Comparison of ENCODE assay signal across 9 mouse cellular contexts in genomic region chr4:47235312-47235711, GRCm38 (mm10). TPM values are rescaled to one million over a fixed set of nuclear protein-coding genes. Genes with fewer than 3 reads are reported as not detected.
DNase-seq lines count a peak whose midpoint lies in the region; ATAC-seq and TF ChIP-seq lines count a peak whose summit lies in the region.
"Had no signal": no experiment of that assay in that cellular context is flagged by ENCODE, and none has a peak within 500 bp of the region (broad histone marks: within the 10 kb centered on the region; RNA-seq: fewer than 3 reads in every experiment).

No protein-coding gene starts in this region.

- WGBS in forebrain, embryonic 14.5 days = 14% methylated on average over 3 of the region's 3 CpGs
- WGBS in midbrain, embryonic 10.5 days = 23% methylated on average over 3 of the region's 3 CpGs

- no peaks in the 10 kb centered on the region for H3K27me3 ChIP-seq in forebrain, embryonic 14.5 days (replicated peaks; ENCODE audit: control insufficient read depth, insufficient read depth, low read length)
- 0 out of 2 replicates have a peak, but pooled peaks cover 8% of the 10 kb centered on the region for H3K27me3 ChIP-seq in midbrain, embryonic 10.5 days (ENCODE audit: low read depth, poor library complexity, severe bottlenecking)
- H3K27me3 ChIP-seq: embryonic facial prominence, embryonic 12.5 days had no signal

- 0 out of 4 replicates have a peak, but pooled peaks cover 0 to 2% of the 10 kb centered on the region in 2 experiments for H3K4me1 ChIP-seq in ES-E14 (ENCODE audit: control insufficient read depth in 2 of 2, insufficient read depth in 2 of 2, low read length in 2 of 2, poor library complexity in 1 of 2)
- no peaks in the 10 kb centered on the region for H3K4me1 ChIP-seq in forebrain, embryonic 14.5 days (ENCODE audit: control insufficient read depth, insufficient read depth, low read length)
- peaks cover 22% of the 10 kb centered on the region for H3K4me1 ChIP-seq in midbrain, embryonic 10.5 days

- peak; percentile 62 for ATAC-seq in forebrain, embryonic 14.5 days

- no peak overlapping the region for H3K27ac ChIP-seq in ES-E14 (ENCODE audit: insufficient read depth, low read depth, low read length, poor library complexity, severe bottlenecking)
- H3K27ac ChIP-seq in forebrain, embryonic 14.5 days (ENCODE audit: low read depth, low read length) = no peak overlapping the region
- H3K27ac ChIP-seq in midbrain, embryonic 10.5 days (replicated peaks) = 0 out of 2 replicates have a peak overlapping the region, but pooled peaks have one; percentile 28
- H3K27ac ChIP-seq: embryonic facial prominence, embryonic 12.5 days had no signal

- no peak overlapping the region for H3K9ac ChIP-seq in ES-E14 (ENCODE audit: insufficient read depth, low read depth, low read length, poor library complexity, severe bottlenecking)
- H3K9ac ChIP-seq in forebrain, embryonic 14.5 days (ENCODE audit: low read length) = no peak overlapping the region
- H3K9ac ChIP-seq: embryonic facial prominence, embryonic 12.5 days had no signal

- no peak overlapping the region for H3K4me2 ChIP-seq in forebrain, embryonic 14.5 days (ENCODE audit: low read length)
- H3K4me2 ChIP-seq: embryonic facial prominence, embryonic 12.5 days had no signal

- in situ Hi-C loops in ES-E14 (cut with MboI; ENCODE audit: low sequenced_read_pairs in 2 of 2, unreplicated experiment in 2 of 2) = no loop called here

- H3K9me3 ChIP-seq in ES-E14 (ENCODE audit: control insufficient read depth, insufficient read depth, low read depth, low read length) = no peaks in the 10 kb centered on the region
- no peaks in the 10 kb centered on the region for H3K9me3 ChIP-seq in forebrain, embryonic 14.5 days (replicated peaks; ENCODE audit: control insufficient read depth, low read length)
- H3K9me3 ChIP-seq in midbrain, embryonic 10.5 days (replicated peaks) = no peaks in the 10 kb centered on the region
- H3K9me3 ChIP-seq: embryonic facial prominence, embryonic 12.5 days had no signal

- no peaks in the 10 kb centered on the region for H3K36me3 ChIP-seq in ES-E14 (ENCODE audit: control insufficient read depth, insufficient read depth, low read length, poor library complexity, severe bottlenecking)
- H3K36me3 ChIP-seq in forebrain, embryonic 14.5 days (ENCODE audit: control insufficient read depth, insufficient read depth, low read length) = no peaks in the 10 kb centered on the region
- no peaks in the 10 kb centered on the region for H3K36me3 ChIP-seq in midbrain, embryonic 10.5 days
- H3K36me3 ChIP-seq: embryonic facial prominence, embryonic 12.5 days had no signal

- no peak overlapping the region for H3K4me3 ChIP-seq in ES-E14 (ENCODE audit: insufficient read depth in 1 of 2, low read depth in 1 of 2, low read length in 2 of 2, poor library complexity in 1 of 2, severe bottlenecking in 1 of 2)
- no peak overlapping the region for H3K4me3 ChIP-seq in forebrain, embryonic 14.5 days (ENCODE audit: low read depth, low read length)
- H3K4me3 ChIP-seq in midbrain, embryonic 10.5 days = no peak overlapping the region
- H3K4me3 ChIP-seq: embryonic facial prominence, embryonic 12.5 days had no signal

- DNase-seq in gastrocnemius, postnatal 25 days = peak; percentile 35
- no peak for DNase-seq in gastrocnemius, adult 18-20 months (ENCODE audit: low spot score)
- peak; percentile 27 for DNase-seq in ES-E14 (ENCODE audit: low read depth, low spot score)
- peak; percentile 69 for DNase-seq in forebrain, embryonic 14.5 days (ENCODE audit: low spot score)
- peak; percentile 29 for DNase-seq in midbrain, embryonic 10.5 days (ENCODE audit: low spot score)
- DNase-seq in layer of hippocampus, adult 11-12 months (ENCODE audit: low spot score) = no peak
- DNase-seq in urinary bladder, postnatal 36 days (ENCODE audit: low spot score in 2 of 2) = no peak
- DNase-seq in cerebellum, postnatal 36 days = no peak

TF ChIP-seq in ES-E14, 5 proteins besides CTCF, POLR2A, EP300 and RAD21:
- TF ChIP-seq MAFK (IDR thresholded peaks at IDR 0.05; ENCODE audit: insufficient read depth, low read depth, low read length) (no peak), CHD2 (IDR thresholded peaks at IDR 0.05; ENCODE audit: low read depth, low read length) (no peak), ZC3H11A (IDR thresholded peaks at IDR 0.05; ENCODE audit: borderline replicate concordance, low read depth, low read length) (no peak), ZNF384 (IDR thresholded peaks at IDR 0.05; ENCODE audit: low read depth, low read length) (no peak), HCFC1 (IDR thresholded peaks at IDR 0.05; ENCODE audit: borderline replicate concordance, insufficient read depth, low read length) (no peak)

RNA-seq across cellular contexts. Expression of gene Col15a1, which starts 27.4 kb away (rescaled TPM):
- total RNA-seq in gastrocnemius, postnatal 25 days (2021) = 10 to 100 TPM; 64.7 to 68.2 TPM
- total RNA-seq in gastrocnemius, adult 18-20 months (2021) = 10 to 100 TPM; 21.8 to 25.9 TPM
- 0.31 and 0.58 TPM in 2 replicates for total RNA-seq in ES-E14 (2012; rRNA removed)
- 1.9 TPM in 2 replicates for polyA plus RNA-seq in forebrain, embryonic 14.5 days (2014; fragmentation: Nextera tagmentation; extraction: Ambion mirVana)
- 2.5 and 2.7 TPM in 2 replicates for polyA plus RNA-seq in midbrain, embryonic 10.5 days (2016; fragmentation: Nextera tagmentation; extraction: Ambion mirVana)

Comparison
In these comparisons a context has a peak if more than half of its experiments do, and no peak if none do; other contexts are left out.
1. DNase-seq: peak in gastrocnemius, postnatal 25 days (single experiment), ES-E14 (single experiment), forebrain, embryonic 14.5 days (single experiment) and midbrain, embryonic 10.5 days (single experiment); none in gastrocnemius, adult 18-20 months (single experiment), layer of hippocampus, adult 11-12 months (single experiment), urinary bladder, postnatal 36 days (0 of 2) and cerebellum, postnatal 36 days (0 of 2).
2. RNA of gene Col15a1, which starts 27.4 kb away (total RNA-seq): 64.7 to 68.2 TPM in gastrocnemius, postnatal 25 days and 21.8 to 25.9 TPM in gastrocnemius, adult 18-20 months; 0.31 to 0.58 TPM in ES-E14; every median in the first group is over 10 times any median in the second.